Mouse (Mus musculus) lung, embryonic 14.5 days (tissue): ENCODE data around the gene Kmo. TPM values are rescaled to one million over a fixed set of nuclear protein-coding genes. Genes with fewer than 3 reads are reported as not detected.
A peak's percentile ranks its signal among the peaks of the same experiment; 100 is the strongest.

Experiments
- ATAC-seq: fragments of 200-750 bp; cut with Nextera tagmentation; 2 replicates; pipeline ENCODE4 v1.8.0; 2017; ENCODE audit warnings: mild to moderate bottlenecking, moderate TSS enrichment, moderate library complexity; ENCODE audit not compliant: insufficient read depth
- DNase-seq: peaks from one replicate; pipeline ENCODE4 v3.0.0-alpha.2; 2015
- H3K27ac ChIP-seq: fragments of 300-500 bp; sonication (generic); 2 replicates; pipeline ENCODE4 v1.5.1; 2014; ENCODE audit warnings: low read depth, mild to moderate bottlenecking, moderate library complexity
- H3K27me3 ChIP-seq: fragments of 300-500 bp; sonication (generic); 2 replicates; pipeline ENCODE4 v1.6.1; 2014; ENCODE audit warnings: low read length, control low read depth; ENCODE audit not compliant: insufficient read depth
- H3K36me3 ChIP-seq: fragments of 300-500 bp; sonication (generic); 2 replicates; pipeline ENCODE4 v1.6.1; 2014; ENCODE audit warnings: control low read depth; ENCODE audit not compliant: insufficient read depth
- H3K4me1 ChIP-seq: fragments of 300-500 bp; sonication (generic); 2 replicates; pipeline ENCODE4 v1.6.1; 2014; ENCODE audit warnings: antibody characterized with exemption, control low read depth; ENCODE audit not compliant: insufficient read depth
- H3K4me2 ChIP-seq: fragments of 300-500 bp; sonication (generic); 2 replicates; pipeline ENCODE4 v1.6.1; 2014; ENCODE audit warnings: mild to moderate bottlenecking
- H3K4me3 ChIP-seq: fragments of 300-500 bp; sonication (generic); 2 replicates; pipeline ENCODE4 v1.5.1; 2014; ENCODE audit warnings: low read depth, low read length
- H3K9ac ChIP-seq: fragments of 300-500 bp; sonication (generic); 2 replicates; pipeline ENCODE4 v1.6.1; 2014
- H3K9me3 ChIP-seq: fragments of 300-500 bp; sonication (generic); 2 replicates; pipeline ENCODE4 v1.6.1; 2016; ENCODE audit warnings: low read depth, low read length, control low read depth
- CTCF ChIP-seq: IDR thresholded peaks from 2 replicates; pipeline ENCODE4 v1.5.1; 2016; ENCODE audit warnings: antibody characterized with exemption, low read depth
- WGBS: fragments of 180-500 bp; shearing (Covaris S2); extraction: QIAGEN DNeasy Blood & Tissue Kit; methylation state at CpG from one replicate; pipeline ENCODE4 v1.1.7; 2014; 5-methylcytosine and 5-hydroxymethylcytosine counted together
- polyA plus RNA-seq: library from polyadenylated mRNA; unstranded; fragments of >200 nt; fragmentation: Nextera tagmentation; extraction: Ambion mirVana; gene quantifications from 2 replicates; pipeline ENCODE4 v1.2.1, GENCODE M21; 2014

The Kmo gene
- polyA plus RNA-seq, 1 experiment from 2014 or later, result 0.51 TPM

- no peaks in the 10 kb centered on the region for H3K36me3 ChIP-seq
- H3K27ac ChIP-seq, result no peak overlapping the region
- no peak overlapping the region for H3K4me3 ChIP-seq
- H3K4me2 ChIP-seq, result no peak overlapping the region
- no peak overlapping the region for H3K9ac ChIP-seq
- no peaks in the 10 kb centered on the region for H3K4me1 ChIP-seq
- DNase-seq, result no peak
- ATAC-seq, result no peak
- no peaks in the 10 kb centered on the region for H3K9me3 ChIP-seq
- TF ChIP-seq CTCF, result no peak
- H3K27me3 ChIP-seq, result no peaks in the 10 kb centered on the region
- 55% methylated on average over 5 of the region's 5 CpGs for WGBS
Measured at GRCm38 (mm10) chr1:175586656-175587055, 33.5 kb upstream of the Kmo start.

GRCm38 (mm10) chr1:175592832-175593231 is 27.3 kb upstream of the Kmo start:
- no peak overlapping the region for H3K9ac ChIP-seq
- H3K27ac ChIP-seq, result no peak overlapping the region
- no peaks in the 10 kb centered on the region for H3K4me1 ChIP-seq
- H3K9me3 ChIP-seq, result no peaks in the 10 kb centered on the region
- TF ChIP-seq CTCF, result no peak
- no peak overlapping the region for H3K4me2 ChIP-seq
- no peaks in the 10 kb centered on the region for H3K27me3 ChIP-seq
- 93% methylated on average over 1 of the region's 1 CpGs for WGBS
- ATAC-seq, result no peak
- no peak overlapping the region for H3K4me3 ChIP-seq
- no peaks in the 10 kb centered on the region for H3K36me3 ChIP-seq
- no peak for DNase-seq

- no peaks in the 10 kb centered on the region for H3K27me3 ChIP-seq
- no peaks in the 10 kb centered on the region for H3K4me1 ChIP-seq
- no peak overlapping the region for H3K27ac ChIP-seq
- no peaks in the 10 kb centered on the region for H3K9me3 ChIP-seq
- peaks cover 60% of the 10 kb centered on the region for H3K36me3 ChIP-seq
- no peak overlapping the region for H3K4me3 ChIP-seq
- 84% methylated on average over 11 of the region's 11 CpGs for WGBS
- DNase-seq (peak; percentile 5), ATAC-seq (no peak)
- no peak overlapping the region for H3K4me2 ChIP-seq
- no peak overlapping the region for H3K9ac ChIP-seq
- TF ChIP-seq CTCF, result no peak
Measured at GRCm38 (mm10) chr1:175602231-175602630, 17.9 kb upstream of the Kmo start.

GRCm38 (mm10) chr1:175603390-175603789 is 16.8 kb upstream of the Kmo start:
- Histone ChIP-seq H3K4me1 (no peaks in the 10 kb centered on the region), H3K9ac (no peak overlapping the region), H3K36me3 (peaks cover 72% of the 10 kb centered on the region), H3K27me3 (no peaks in the 10 kb centered on the region), H3K4me3 (no peak overlapping the region), H3K4me2 (no peak overlapping the region), H3K9me3 (no peaks in the 10 kb centered on the region), H3K27ac (no peak overlapping the region)
- peak; percentile 16 for DNase-seq
- no peak for ATAC-seq
- peak; percentile 26; the same call in 1 of the 2 replicates for TF ChIP-seq CTCF
- WGBS, result 56% methylated on average over 6 of the region's 6 CpGs

DNA sequence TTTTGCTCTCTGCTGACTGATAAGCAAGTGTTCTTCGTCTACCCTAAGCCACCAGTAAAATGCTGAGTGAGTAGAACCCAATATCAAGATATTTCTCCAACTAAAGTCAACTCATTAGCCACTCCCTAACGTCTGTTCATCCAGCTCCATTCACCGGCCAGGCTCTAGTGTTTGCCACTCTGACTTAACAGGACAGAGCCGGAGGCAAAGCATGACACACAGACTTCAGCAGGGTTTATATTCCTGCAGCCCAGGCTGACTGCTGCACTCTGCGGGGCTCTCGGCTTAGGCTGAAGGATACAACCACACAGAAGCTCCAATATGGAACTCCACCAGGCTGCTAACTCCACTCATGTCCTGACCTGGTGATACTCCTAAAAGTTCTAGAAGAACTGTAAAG is 12.9 kb upstream of the Kmo start:
- Histone ChIP-seq H3K9me3 (no peaks in the 10 kb centered on the region), H3K27me3 (no peaks in the 10 kb centered on the region), H3K36me3 (peaks cover 83% of the 10 kb centered on the region), H3K27ac (no peak overlapping the region), H3K4me3 (no peak overlapping the region), H3K9ac (no peak overlapping the region), H3K4me2 (no peak overlapping the region), H3K4me1 (no peaks in the 10 kb centered on the region)
- WGBS, result 81% methylated on average over 6 of the region's 6 CpGs
- ATAC-seq (0 out of 2 replicates have a peak, but pooled peaks have one; percentile 39), DNase-seq (no peak)
- no peak for TF ChIP-seq CTCF

DNA sequence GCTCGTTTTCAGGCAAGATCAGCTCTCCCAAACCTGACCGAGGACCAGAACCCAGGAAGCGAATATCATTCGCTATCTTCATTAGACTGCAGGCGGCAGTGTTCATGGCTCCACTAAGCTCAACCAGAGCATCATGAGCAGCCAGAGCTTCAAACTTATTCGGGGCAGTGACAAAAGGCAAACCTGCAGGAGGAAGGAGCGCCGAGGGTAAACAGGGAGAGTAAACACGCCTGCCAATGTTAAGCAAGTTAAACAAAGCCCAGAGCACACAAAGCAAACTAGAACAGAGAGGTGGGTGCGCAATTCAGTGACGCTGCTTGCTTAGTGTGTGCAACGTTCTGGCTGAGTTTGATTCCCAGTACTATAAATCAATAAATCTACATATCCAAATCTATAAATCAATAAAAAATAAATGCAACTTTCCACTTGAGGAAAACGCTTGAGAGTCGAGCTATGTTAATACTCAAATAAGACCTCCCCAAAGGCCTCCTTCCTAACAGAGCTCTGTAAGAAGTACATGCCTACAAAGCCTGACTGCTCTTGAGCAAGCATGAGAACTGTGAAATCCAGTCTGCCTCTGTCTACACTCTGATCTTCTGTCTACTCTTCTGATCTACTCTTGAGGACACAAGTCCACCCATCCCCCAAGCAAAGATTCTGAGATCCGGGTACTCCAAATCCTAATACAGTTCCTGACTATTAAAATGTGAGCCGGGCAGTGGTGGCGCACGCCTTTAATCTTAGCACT is 12.2 kb upstream of the Kmo start:
- H3K4me1 ChIP-seq, result no peaks in the 10 kb centered on the region
- H3K4me3 ChIP-seq, result no peak overlapping the region
- H3K27ac ChIP-seq, result no peak overlapping the region
- H3K9ac ChIP-seq, result no peak overlapping the region
- 0 out of 2 replicates have a peak, but pooled peaks have one; percentile 4 for TF ChIP-seq CTCF
- no peak overlapping the region for H3K4me2 ChIP-seq
- DNase-seq, result peak; percentile 16
- no peaks in the 10 kb centered on the region for H3K9me3 ChIP-seq
- peak; percentile 81 for ATAC-seq
- H3K36me3 ChIP-seq, result peaks cover 81% of the 10 kb centered on the region
- 71% methylated on average over 18 of the region's 18 CpGs for WGBS
- no peaks in the 10 kb centered on the region for H3K27me3 ChIP-seq

GRCm38 (mm10) chr1:175608708-175609107 is 11.5 kb upstream of the Kmo start:
- Histone ChIP-seq H3K4me2 (no peak overlapping the region), H3K9me3 (no peaks in the 10 kb centered on the region), H3K36me3 (peaks cover 77% of the 10 kb centered on the region), H3K27ac (no peak overlapping the region), H3K4me1 (no peaks in the 10 kb centered on the region), H3K27me3 (no peaks in the 10 kb centered on the region), H3K9ac (no peak overlapping the region), H3K4me3 (no peak overlapping the region)
- WGBS, result 86% methylated on average over 3 of the region's 3 CpGs
- TF ChIP-seq CTCF, result no peak
- ATAC-seq, result no peak
- DNase-seq, result no peak
